Mouse (Mus musculus) megakaryocyte, embryonic 14.5 days (primary cell): ENCODE data around the gene Gimap9.

Source experiments
- FLI1 ChIP-seq: IDR thresholded peaks from 2 replicates; pipeline ENCODE4 v1.6.1; 2012; ENCODE audit warnings: low read length, inconsistent platforms, mixed read lengths
- GATA1 ChIP-seq: IDR thresholded peaks from 3 replicates; pipeline ENCODE4 v1.6.1; 2012; ENCODE audit warnings: mixed read lengths, low read length, inconsistent platforms, borderline replicate concordance

GRCm38 (mm10) chr6:48675400-48675930 lies 464 bp upstream of the Gimap9 start:
- no peak for TF ChIP-seq GATA1
- no peak for TF ChIP-seq FLI1
